Mouse (Mus musculus): Measurements from ENCODE around the gene Zfp462.

Gene Zfp462

DNA sequence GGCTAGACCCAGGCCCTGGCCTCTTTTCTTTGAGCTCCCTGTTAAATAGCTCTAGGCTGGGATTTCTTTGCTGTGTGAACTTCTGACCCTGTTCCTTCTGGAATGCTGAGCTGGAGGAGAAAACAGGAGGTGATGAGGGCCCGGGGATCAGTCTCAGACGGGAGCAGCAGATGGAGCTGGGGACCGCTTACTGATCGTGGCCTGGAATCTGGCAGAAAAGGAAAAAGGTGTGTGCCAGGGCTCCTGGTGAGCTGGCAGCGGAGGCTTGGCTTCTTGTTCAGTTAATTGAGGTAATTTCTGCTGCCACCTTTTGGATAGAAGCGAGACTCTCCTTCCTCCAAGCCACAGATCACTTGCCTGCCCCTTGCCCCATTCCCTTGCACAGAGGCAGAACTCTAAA, 177.1 kb downstream of the Zfp462 start:
- DNase-seq = peak; percentile 94

DNA sequence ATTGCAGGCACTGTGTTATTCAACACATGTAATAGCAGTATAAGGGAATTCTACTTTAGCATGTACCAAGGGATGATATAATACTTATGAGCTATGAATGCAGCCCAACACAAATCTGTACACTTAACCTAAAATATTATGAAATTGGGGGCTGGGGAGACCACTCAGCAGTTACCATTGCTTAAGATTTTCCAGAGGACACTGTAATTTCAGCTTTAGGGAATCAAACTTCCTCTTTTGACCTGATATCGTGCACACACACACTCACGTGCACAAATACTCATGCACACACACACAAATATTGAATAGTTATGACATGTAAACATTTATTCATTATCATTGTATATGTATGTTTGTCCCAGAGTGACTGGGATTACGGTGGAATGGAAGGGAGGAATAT, 179.3 kb downstream of the Zfp462 start:
- DNase-seq = no peak

DNA sequence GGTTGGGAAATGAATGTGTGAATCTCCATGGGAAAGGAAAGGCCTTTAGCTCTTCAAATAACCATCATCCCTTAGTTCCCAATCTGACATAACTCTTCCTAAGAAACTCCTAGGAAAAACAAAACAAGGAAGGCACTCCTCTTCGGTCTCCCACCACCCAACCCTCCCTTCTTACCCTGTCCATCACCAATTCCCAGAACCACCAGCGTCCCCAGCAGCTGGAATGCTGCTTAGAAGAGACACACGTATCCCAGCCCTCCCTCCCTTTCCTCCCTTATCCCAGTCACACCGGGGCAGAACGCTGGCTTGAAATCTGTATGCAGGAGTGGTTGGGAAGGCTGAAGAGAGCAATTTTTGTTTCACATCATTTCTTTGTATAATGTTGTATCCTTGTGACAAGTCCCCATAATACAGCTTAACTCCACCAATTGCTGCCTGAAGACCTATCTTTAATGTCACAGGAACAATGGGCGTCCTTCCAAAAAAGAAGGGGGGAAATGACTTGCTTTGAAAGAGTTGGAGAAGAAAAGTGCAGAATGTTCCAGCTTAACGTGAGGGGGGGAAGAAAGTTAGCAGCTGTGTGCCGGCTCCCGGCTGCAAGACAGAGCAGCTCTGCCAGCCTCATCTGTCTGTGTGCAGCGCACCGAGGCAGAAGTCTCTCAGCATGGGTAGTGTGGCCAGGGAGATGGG, 180.3 kb downstream of the Zfp462 start:
- no peak for DNase-seq

DNA sequence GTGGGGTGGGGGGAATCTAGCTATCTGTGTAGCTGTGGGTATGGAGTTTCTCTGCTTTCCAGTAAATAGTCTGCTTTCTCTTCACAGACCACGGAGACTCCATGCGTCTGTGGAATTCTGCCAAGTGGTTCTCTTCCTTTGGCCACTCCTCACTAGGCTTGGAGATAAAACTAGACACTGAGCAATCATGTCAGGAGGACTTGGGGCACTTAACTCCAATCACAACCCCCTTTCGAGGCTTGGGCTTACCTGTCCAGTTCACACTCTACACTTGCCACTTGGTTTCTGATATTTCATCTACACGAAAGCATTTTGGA, 180.8 kb downstream of the Zfp462 start:
- no peak for DNase-seq

DNA sequence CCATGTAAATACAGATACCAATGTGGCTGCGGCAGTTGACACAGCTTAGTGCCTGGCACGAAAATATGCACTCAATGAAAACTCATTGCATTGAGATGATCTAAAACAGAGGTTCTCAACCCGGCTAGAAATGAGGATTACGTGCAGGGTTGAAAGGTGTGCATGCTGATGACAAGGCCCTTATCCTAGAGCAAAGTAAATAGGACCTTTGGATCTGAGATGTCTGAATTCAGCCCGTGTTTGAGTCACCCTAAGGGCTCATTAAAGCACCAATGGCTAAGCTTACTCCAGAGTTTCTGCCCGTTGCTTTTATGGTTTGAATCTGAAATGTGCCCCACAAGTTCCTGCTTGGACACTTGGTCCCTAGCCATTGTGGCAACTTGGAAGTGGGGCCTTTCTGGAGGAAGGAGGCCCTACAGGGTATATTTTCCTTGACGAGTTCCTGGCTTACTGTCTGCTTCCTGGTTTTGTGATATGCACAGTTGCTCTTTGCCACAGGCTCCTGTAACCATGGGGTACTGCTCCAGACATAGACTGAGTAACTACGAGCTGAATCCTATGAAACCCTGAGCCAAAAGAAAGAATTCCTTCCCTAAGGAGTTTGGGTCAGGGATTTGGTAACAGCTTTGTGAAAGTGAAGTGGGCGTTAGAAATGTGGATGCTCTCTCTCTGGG, 182.5 kb downstream of the Zfp462 start:
- DNase-seq = no peak

DNA sequence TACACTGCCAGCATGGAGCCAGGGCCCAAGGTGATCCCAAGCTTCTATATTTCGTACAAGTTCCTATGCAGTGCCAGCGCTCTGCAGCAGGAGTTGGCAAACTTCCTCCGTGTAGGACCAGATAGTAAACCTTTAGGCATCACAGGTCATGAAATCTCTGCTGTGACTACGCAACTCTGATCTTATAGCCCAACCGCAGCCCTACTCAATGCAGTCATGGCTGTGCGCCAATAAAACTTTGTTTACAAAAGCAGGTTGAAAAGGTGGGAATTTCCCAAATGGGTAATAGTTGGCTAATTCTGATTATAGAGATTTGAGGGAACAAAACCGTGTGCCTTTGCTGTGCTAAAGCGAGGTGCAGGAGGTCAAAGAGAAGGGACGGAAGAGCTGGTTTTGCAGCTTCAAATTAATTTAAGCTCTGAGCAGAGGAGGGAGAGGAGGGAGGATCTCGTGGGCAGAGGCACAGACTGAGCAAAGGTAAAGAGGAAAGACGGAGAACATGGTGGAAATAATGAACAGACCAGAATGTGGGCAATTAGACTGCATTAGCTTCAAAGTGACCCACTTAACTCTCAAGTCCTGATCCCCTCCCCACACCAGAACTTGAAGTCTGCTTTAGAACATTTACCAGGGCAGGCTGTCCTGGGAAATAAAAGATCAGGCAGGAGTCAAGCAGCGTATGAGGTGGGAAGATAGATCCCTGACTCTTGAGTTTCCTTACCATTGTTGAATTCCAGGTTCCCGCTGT, 183.4 kb downstream of the Zfp462 start:
- no peak for DNase-seq
